Comparison of ENCODE assay signal across 26 mouse cellular contexts in genomic region chr3:31129766-31130165, GRCm38 (mm10). TPM values are rescaled to one million over a fixed set of nuclear protein-coding genes. Genes with fewer than 3 reads are reported as not detected.
DNase-seq lines count a peak whose midpoint lies in the region; ATAC-seq and TF ChIP-seq lines count a peak whose summit lies in the region.
"Had no signal": no experiment of that assay in that cellular context is flagged by ENCODE, and none has a peak within 500 bp of the region (broad histone marks: within the 10 kb centered on the region; RNA-seq: fewer than 3 reads in every experiment).

No protein-coding gene starts in this region.

- TF ChIP-seq POLR2A in liver, adult 2 months (IDR thresholded peaks at IDR 0.05; ENCODE audit: extremely low read depth, insufficient read depth, low read length), result no peak

- H3K27me3 ChIP-seq in liver, adult 2 months (ENCODE audit: control insufficient read depth, insufficient read depth, low read length), result no peaks in the 10 kb centered on the region
- H3K27me3 ChIP-seq in intestine, postnatal 0 days (replicated peaks; ENCODE audit: control insufficient read depth, insufficient read depth, low read length), result no peaks in the 10 kb centered on the region
- H3K27me3 ChIP-seq in midbrain, embryonic 14.5 days (ENCODE audit: control insufficient read depth, insufficient read depth, low read length), result no peaks in the 10 kb centered on the region
- H3K27me3 ChIP-seq: embryonic facial prominence, embryonic 13.5 days; forebrain, embryonic 12.5 days; forebrain, embryonic 15.5 days; hindbrain, embryonic 13.5 days had no signal

- H3K36me3 ChIP-seq in liver, adult 2 months (ENCODE audit: control insufficient read depth, insufficient read depth, low read length), result no peaks in the 10 kb centered on the region
- no peaks in the 10 kb centered on the region for H3K36me3 ChIP-seq in intestine, postnatal 0 days (ENCODE audit: control insufficient read depth, insufficient read depth)
- H3K36me3 ChIP-seq in midbrain, embryonic 14.5 days (ENCODE audit: control insufficient read depth, insufficient read depth, low read length), result no peaks in the 10 kb centered on the region
- H3K36me3 ChIP-seq: embryonic facial prominence, embryonic 10.5 days; embryonic facial prominence, embryonic 13.5 days; forebrain, embryonic 12.5 days; forebrain, embryonic 15.5 days; hindbrain, embryonic 13.5 days had no signal

- H3K4me1 ChIP-seq in liver, adult 2 months (ENCODE audit: control insufficient read depth, insufficient read depth, low read length), result peaks cover 13% of the 10 kb centered on the region
- peaks cover 7% of the 10 kb centered on the region; the same call in 1 of the 2 replicates for H3K4me1 ChIP-seq in intestine, postnatal 0 days (replicated peaks; ENCODE audit: control insufficient read depth, insufficient read depth, low read length)
- H3K4me1 ChIP-seq in midbrain, embryonic 14.5 days (ENCODE audit: control insufficient read depth, insufficient read depth, low read length), result no peaks in the 10 kb centered on the region
- H3K4me1 ChIP-seq: embryonic facial prominence, embryonic 13.5 days; forebrain, embryonic 12.5 days; forebrain, embryonic 15.5 days; hindbrain, embryonic 13.5 days had no signal

- no peaks in the 10 kb centered on the region for H3K79me2 ChIP-seq in liver, adult 2 months (ENCODE audit: control insufficient read depth, insufficient read depth, low read length)

- H3K4me3 ChIP-seq in liver, adult 2 months (ENCODE audit: insufficient read depth, low read depth, low read length), result no peak overlapping the region
- H3K4me3 ChIP-seq in intestine, postnatal 0 days (ENCODE audit: low read depth, low read length), result no peak overlapping the region
- H3K4me3 ChIP-seq in midbrain, embryonic 14.5 days (replicated peaks; ENCODE audit: low read depth, low read length), result no peak overlapping the region
- H3K4me3 ChIP-seq: embryonic facial prominence, embryonic 10.5 days; embryonic facial prominence, embryonic 13.5 days; erythroblast, embryonic 14.5 days; forebrain, embryonic 12.5 days; forebrain, embryonic 15.5 days; hindbrain, embryonic 10.5 days; hindbrain, embryonic 13.5 days had no signal

- no peak overlapping the region for H3K9ac ChIP-seq in liver, adult 2 months (ENCODE audit: low read depth, low read length)
- H3K9ac ChIP-seq in intestine, postnatal 0 days (ENCODE audit: low read depth, low read length), result no peak overlapping the region
- H3K9ac ChIP-seq in midbrain, embryonic 14.5 days (replicated peaks; ENCODE audit: low read length), result no peak overlapping the region
- H3K9ac ChIP-seq: embryonic facial prominence, embryonic 13.5 days; forebrain, embryonic 12.5 days; forebrain, embryonic 15.5 days; hindbrain, embryonic 13.5 days had no signal

- 23% methylated on average over 4 of the region's 4 CpGs for WGBS in liver, adult 2 months
- 16% methylated on average over 4 of the region's 4 CpGs for WGBS in intestine, postnatal 0 days
- WGBS in midbrain, embryonic 14.5 days, result 62% methylated on average over 4 of the region's 4 CpGs

- no peak for TF ChIP-seq CTCF in liver, adult 2 months (IDR thresholded peaks at IDR 0.05; ENCODE audit: low read depth, low read length)
- TF ChIP-seq CTCF in intestine, postnatal 0 days (IDR thresholded peaks at IDR 0.05; ENCODE audit: low read depth), result no peak

- no peaks in the 10 kb centered on the region for H3K9me3 ChIP-seq in intestine, postnatal 0 days (ENCODE audit: control insufficient read depth)
- H3K9me3 ChIP-seq in midbrain, embryonic 14.5 days (ENCODE audit: control insufficient read depth, low read length), result no peaks in the 10 kb centered on the region
- H3K9me3 ChIP-seq: embryonic facial prominence, embryonic 10.5 days; embryonic facial prominence, embryonic 13.5 days; forebrain, embryonic 12.5 days; forebrain, embryonic 15.5 days; hindbrain, embryonic 10.5 days; hindbrain, embryonic 13.5 days had no signal

- ATAC-seq in intestine, postnatal 0 days, result peak; percentile 88
- no peak for ATAC-seq in midbrain, embryonic 14.5 days (ENCODE audit: low FRiP score, low TSS enrichment)
- ATAC-seq: activated CD4-positive, CD25-positive, alpha-beta regulatory T cell, adult 4 months; forebrain, embryonic 15.5 days; hindbrain, embryonic 16.5 days had no signal

- DNase-seq in adrenal gland, adult 2 months, result peak; percentile 33
- no peak for DNase-seq in adrenal gland, postnatal 4 days (ENCODE audit: low spot score in 2 of 2)
- peak; percentile 26 for DNase-seq in liver, adult 2 months (ENCODE audit: extremely low read depth, low read depth, low spot score)
- DNase-seq in liver, result no peak
- DNase-seq in midbrain, embryonic 14.5 days, result no peak
- DNase-seq in urinary bladder, adult 18-20 months (ENCODE audit: low spot score in 2 of 2), result no peak
- DNase-seq: adrenal gland, postnatal 10 days; cerebellum, adult 11 months; cerebellum, adult 8-10 months; cerebellum, postnatal 10 days; cerebellum, postnatal 36 days; embryo, embryonic 11 days; gastrocnemius, postnatal 25 days; heart, adult 18-20 months; heart, postnatal 36 days had no signal

- no peak overlapping the region for H3K27ac ChIP-seq in liver, adult 2 months (replicated peaks; ENCODE audit: insufficient read depth, low read depth, low read length)
- peak overlapping the region; percentile 78 for H3K27ac ChIP-seq in intestine, postnatal 0 days (ENCODE audit: low read depth, low read length)
- no peak overlapping the region for H3K27ac ChIP-seq in midbrain, embryonic 14.5 days (replicated peaks; ENCODE audit: low read depth, low read length)
- H3K27ac ChIP-seq: embryonic facial prominence, embryonic 10.5 days; embryonic facial prominence, embryonic 13.5 days; forebrain, embryonic 12.5 days; forebrain, embryonic 15.5 days; hindbrain, embryonic 10.5 days; hindbrain, embryonic 13.5 days had no signal

- H3K4me2 ChIP-seq in intestine, postnatal 0 days (replicated peaks; ENCODE audit: low read depth), result no peak overlapping the region
- no peak overlapping the region for H3K4me2 ChIP-seq in midbrain, embryonic 14.5 days (ENCODE audit: low read length)
- H3K4me2 ChIP-seq: embryonic facial prominence, embryonic 13.5 days; forebrain, embryonic 12.5 days; forebrain, embryonic 15.5 days; heart, embryonic 11.5 days; hindbrain, embryonic 13.5 days had no signal

RNA-seq across cellular contexts. Expression of gene Cldn11, which starts 20.0 kb away (rescaled TPM):
- total RNA-seq in adrenal gland, adult 2 months (2021), result 10 to 100 TPM in 1 of 2 experiments, 1 to 10 TPM in 1; 7.6 to 16.5 TPM
- polyA plus RNA-seq in adrenal gland, adult 2 months (2012; rRNA removed), result 11.5 and 15.0 TPM in 2 replicates
- total RNA-seq in adrenal gland, postnatal 4 days (2021), result 10 to 100 TPM; 24.3 to 27.6 TPM
- 0.07 and 0.09 TPM in 2 replicates for total RNA-seq in liver, adult 2 months (2014; rRNA removed)
- polyA plus RNA-seq in liver, adult 2 months (2012; rRNA removed), result not detected in 2 replicates
- polyA plus RNA-seq in intestine, postnatal 0 days (2015; fragmentation: Nextera tagmentation; extraction: Ambion mirVana), result 0.92 and 1.1 TPM in 2 replicates
- polyA plus RNA-seq in midbrain, embryonic 14.5 days (2014; fragmentation: Nextera tagmentation; extraction: Ambion mirVana), result 0.86 and 37.3 TPM in 2 replicates
- polyA plus RNA-seq: activated CD4-positive, CD25-positive, alpha-beta regulatory T cell, adult 4 months; erythroblast, embryonic 14.5 days had no signal

RNA-seq across cellular contexts. Expression of gene Skil, which starts 34.9 kb away (rescaled TPM):
- 10 to 100 TPM; 36.2 to 36.9 TPM for total RNA-seq in adrenal gland, adult 2 months (2021)
- 2.0 and 2.1 TPM in 2 replicates for polyA plus RNA-seq in adrenal gland, adult 2 months (2012; rRNA removed)
- 10 to 100 TPM; 41.5 to 46.1 TPM for total RNA-seq in adrenal gland, postnatal 4 days (2021)
- total RNA-seq in liver, adult 2 months (2014; rRNA removed), result 5.8 and 6.9 TPM in 2 replicates
- 1.7 and 2.0 TPM in 2 replicates for polyA plus RNA-seq in liver, adult 2 months (2012; rRNA removed)
- 19.1 and 22.1 TPM in 2 replicates for polyA plus RNA-seq in intestine, postnatal 0 days (2015; fragmentation: Nextera tagmentation; extraction: Ambion mirVana)
- 35.0 and 42.4 TPM in 2 replicates for polyA plus RNA-seq in midbrain, embryonic 14.5 days (2014; fragmentation: Nextera tagmentation; extraction: Ambion mirVana)

Comparison
In these comparisons a context has a peak if more than half of its experiments do, and no peak if none do; other contexts are left out.
1. DNase-seq: peak in adrenal gland, adult 2 months (single experiment) and liver, adult 2 months (single experiment); none in adrenal gland, postnatal 4 days (0 of 2), liver (single experiment), midbrain, embryonic 14.5 days (single experiment) and urinary bladder, adult 18-20 months (0 of 2).